Mouse (Mus musculus): Measurements from ENCODE around the gene Tlx3.

DNA sequence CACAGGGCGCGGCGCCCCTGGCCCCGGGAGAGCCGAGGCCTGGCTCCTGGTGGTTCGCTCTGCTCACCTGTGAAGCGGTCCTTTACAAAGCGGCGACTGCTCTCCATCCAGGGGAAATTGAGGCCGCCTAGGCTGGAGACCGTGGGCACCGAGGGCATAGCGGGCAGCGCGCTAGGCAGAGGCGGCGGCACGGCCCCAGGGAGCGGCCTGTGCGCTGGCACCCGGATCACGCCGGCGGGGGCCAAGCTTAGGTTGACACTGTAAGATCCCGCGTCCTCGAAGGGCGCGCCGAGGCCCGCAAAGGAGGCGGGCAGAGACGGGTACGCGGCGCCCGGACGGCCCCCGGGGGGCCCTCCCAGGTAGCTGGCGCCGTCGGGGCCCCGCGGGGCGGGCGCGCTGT, 417 bp downstream of the Tlx3 start:
- TF ChIP-seq CTCF (IDR thresholded peaks at IDR 0.05; ENCODE audit: low read depth) = no peak
- TF ChIP-seq EP300 (IDR thresholded peaks at IDR 0.05; ENCODE audit: low read depth) = no peak

Data from liver, postnatal 0 days (tissue).